Mouse (Mus musculus): ENCODE measurements at regions not wholly inside any gene's neighbourhood (a gene's known extent, or its start where the extent isn't known, plus 50 kb on each side); places are given as distances from the start of the nearest gene placed in this dataset.
A peak's percentile ranks its signal among the peaks of the same experiment; 100 is the strongest.

DNA sequence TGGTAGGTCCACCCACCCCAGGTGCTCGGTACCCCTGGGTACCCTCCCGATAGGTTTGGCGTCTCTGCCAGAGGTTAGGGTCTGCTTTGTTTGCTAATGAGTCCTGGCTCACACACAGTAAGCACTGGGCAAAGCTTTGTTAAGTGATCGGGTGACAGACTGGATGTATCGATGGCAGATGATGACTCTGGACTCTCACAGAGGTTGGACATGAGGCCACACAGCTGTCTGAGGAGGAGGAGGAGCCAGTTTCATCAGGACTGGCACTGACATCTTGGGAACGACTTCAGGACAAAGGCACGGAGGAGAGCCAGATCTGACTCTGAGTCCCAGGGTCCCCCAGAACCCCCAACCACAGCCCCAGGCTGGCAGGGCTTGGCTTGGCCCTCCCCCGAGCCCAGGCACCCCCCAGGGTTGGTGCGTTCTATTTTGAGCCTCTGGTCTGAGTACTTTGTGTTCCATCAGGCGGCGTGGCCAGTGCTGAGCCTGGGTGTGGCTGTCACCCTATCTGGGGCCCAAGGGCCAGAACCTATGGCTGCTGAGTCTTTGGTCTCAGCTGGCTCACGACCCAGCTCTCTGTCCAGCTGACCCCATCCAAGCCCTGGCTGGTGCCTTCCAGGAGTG is 67.6 kb upstream of the Tmem189 start:
- no peak for DNase-seq

DNA sequence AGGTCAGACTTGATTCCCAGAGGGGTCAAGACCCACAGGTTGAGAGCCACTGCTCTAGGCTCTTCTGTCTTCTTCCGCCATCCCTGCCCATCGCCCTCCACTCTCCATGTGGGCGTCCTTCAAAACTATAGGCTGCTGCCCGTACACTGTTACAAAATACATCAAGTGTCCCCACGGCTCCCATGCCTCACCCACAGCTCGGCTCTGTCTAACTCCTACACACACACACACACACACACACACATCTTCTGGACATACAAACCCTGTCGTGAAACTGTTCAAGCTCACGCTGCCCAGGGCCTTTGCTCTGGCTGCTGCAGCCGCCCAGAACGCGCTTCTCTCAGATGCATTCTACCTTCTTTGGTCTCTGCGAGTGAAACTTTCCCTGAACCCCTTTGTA is 67.1 kb upstream of the Tmem189 start:
- DNase-seq: no peak

DNA sequence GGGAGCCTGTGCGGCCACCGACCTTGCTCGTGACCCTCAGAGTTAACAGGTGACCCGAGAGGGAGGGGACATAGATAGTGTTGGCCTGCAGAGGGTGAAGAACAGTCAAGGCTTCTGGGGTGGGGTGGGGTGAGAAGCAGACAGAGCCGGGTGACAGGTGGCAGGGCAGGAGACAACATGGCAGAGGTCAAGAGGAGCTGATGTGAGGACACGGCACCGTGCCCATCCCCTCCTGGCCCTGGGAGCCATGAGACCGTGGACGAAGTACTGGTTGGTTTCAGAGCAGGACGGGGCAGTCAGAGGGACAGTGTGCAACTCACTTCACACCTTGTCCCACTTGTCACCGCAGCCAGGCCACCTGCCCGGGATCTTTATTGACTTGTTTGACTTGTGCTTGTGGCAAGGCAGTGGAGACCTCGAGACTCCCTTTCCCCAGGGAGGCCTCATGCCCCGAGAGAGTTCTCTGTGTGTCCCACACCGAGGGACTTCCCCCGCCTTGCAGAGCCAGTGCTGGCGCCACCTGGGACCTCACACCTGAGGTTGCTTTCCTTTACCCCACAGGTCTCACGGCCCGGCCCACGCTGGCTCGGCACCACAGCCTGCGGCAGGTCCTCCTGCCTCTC is 65.4 kb upstream of the Tmem189 start:
- DNase-seq: no peak

DNA sequence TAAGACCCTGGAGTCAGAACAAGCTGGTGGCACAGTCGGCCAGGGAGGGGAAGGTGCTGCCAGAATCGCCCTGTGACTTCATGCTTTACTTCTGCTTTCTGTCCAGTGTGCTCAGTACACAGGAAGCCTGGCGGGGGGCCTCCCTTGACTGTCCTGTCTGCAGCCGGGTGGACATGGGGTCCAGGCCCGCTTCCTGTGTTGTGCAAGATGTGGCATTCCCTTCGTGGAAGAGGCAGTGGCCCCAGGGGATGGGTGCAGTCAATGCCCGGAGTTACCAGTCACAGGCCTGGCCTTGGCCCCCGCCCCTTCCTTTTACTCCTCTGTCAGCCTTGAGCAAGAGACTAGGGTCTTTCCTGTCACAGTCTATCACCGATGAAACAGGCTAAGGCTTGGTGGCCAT is 64.3 kb upstream of the Tmem189 start:
- DNase-seq: peak; percentile 54

- peak; percentile 75 for DNase-seq
Observed at GRCm38 (mm10) chr2:167752805-167753556, 63.4 kb upstream of the Tmem189 start.

DNA sequence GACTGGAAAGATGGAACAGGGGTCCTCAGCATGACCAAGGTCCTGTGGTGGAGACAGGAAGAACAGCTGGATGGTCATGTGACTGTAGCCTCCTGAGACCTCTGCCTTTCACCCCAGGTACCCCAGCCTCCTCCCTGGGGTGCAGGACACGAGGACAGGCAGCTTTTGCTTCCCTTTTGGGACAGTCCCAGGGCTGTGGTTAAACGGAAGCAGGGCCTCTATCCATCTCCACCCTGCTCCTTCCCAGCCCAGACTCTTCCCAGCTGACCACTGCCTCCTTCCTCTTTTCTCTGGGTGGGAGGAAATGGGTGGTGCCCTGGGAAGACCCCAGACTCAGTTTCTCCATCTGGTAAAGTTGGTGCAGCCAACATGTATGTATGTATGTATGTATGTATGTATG is 62.0 kb upstream of the Tmem189 start:
- DNase-seq: no peak

- DNase-seq: no peak
Observed at GRCm38 (mm10) chr2:167748297-167748696, 58.7 kb upstream of the Tmem189 start.

DNA sequence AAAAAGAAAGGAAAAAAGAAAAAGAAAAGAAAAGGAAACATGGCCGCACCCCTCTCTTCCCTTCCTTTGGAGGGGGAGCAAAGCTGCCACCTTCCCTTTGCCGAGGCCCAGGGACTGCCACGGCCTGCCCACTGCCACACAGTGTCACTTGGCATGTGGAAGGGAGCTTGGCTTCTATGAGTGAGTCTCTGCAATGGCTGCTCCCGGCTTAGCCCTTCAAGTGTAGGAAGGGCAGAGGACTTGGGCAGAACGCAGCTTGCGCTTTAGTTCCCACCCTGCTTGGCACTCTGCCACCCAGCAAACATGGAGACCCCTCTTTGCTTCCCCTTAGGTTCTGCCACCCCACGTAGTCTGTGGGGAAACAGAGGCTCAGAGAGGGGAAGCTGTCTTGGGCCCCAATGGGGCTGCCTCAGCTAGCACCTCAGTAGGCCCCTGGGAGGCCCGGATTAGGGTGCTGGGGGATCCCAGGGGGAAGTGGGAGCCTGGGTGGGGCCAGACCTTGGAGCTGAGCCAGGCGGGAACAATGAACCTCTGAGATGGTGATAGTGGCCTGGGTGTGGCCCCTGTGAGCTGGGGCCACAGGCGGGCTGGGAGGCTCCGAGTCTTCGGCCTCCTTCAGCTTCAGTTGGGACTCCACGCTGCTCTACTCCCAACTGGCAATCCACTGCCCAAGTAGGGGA is 57.7 kb upstream of the Tmem189 start:
- DNase-seq: no peak

GRCm38 (mm10) chr2:167746344-167746743 is 56.7 kb upstream of the Tmem189 start:
- DNase-seq: no peak

GRCm38 (mm10) chr2:167745409-167745808 is 55.8 kb upstream of the Tmem189 start:
- DNase-seq: no peak

- peak; percentile 46 for DNase-seq
Observed at GRCm38 (mm10) chr2:167744080-167744479, 54.5 kb upstream of the Tmem189 start.

GRCm38 (mm10) chr2:167742479-167742878 is 52.9 kb upstream of the Tmem189 start:
- peak; percentile 68 for DNase-seq

DNA sequence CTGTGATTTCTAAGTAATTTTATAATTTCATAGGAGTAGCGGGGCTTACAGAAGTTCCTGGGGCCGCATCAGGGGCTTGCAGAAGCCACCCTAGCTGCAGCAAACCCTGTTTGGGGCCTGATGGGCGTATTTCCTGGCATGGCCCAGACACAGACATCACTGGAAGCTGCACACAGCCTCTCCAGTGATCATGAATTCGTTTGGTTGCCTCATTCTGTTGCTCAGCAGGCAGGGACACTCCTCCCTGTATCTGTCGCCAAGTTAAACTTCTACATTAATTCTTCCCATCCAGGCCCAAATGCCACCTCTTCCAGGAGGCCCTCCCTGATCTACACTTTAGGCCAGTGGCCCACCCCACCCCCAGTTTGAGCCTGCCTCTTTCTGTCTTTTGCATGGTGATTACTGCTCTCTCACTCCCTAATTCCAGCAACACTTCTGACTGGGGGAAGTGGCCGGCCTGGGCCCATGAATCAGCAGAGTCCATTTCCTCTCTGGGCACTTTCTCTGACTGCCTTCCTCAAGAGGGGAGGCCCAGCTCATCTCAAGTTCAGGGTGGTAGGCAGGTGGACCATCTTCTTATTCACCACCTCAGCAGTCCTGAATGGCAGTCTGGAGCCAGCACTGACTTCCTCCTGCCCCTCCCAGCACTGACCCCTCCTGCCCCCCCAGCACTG is 51.0 kb upstream of the Tmem189 start:
- no peak for DNase-seq
